Mouse (Mus musculus): ENCODE measurements at regions not wholly inside any gene's neighbourhood (a gene's known extent, or its start where the extent isn't known, plus 50 kb on each side); places are given as distances from the start of the nearest gene placed in this dataset.
A peak's percentile ranks its signal among the peaks of the same experiment; 100 is the strongest.

DNA sequence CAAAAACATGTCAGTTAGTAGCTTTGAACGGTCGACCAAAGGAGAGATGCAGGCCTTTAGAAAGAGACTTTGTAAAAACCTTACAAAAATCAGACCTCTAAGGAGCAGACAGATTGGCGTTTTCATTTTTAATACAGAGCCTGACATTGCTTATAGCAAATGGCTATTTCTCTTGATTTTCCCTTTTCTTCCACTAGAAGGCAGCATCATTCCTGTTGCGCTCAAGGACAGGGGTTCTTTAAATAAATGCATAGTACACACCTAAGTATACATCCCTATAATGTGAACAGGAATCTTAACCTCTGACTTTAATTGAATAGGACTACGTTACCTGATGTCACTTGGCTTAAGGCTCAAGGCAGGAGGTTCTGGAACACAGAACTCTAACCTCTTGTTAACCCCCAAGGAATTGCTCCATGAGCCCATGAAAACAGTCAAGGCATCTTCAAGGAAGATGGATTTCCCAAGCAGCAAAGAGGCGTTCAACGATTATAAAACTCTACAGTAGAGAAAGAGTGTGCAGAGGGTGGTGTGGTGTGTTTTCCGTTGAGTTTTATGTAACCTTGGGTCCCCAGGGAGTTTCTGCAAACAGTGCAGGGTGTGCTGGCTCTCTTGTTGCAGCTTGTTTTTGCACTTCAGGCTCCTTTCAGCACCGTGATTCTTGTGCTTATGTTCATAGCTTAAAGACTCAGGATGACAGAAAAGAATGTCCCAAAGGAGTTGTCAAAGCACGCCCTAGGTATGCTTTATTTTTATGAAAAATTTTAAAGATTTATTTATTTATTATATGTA lies 124.1 kb upstream of the Zfp648 start:
- DNase-seq (ENCODE audit: low spot score in 2 of 2): no peak

DNA sequence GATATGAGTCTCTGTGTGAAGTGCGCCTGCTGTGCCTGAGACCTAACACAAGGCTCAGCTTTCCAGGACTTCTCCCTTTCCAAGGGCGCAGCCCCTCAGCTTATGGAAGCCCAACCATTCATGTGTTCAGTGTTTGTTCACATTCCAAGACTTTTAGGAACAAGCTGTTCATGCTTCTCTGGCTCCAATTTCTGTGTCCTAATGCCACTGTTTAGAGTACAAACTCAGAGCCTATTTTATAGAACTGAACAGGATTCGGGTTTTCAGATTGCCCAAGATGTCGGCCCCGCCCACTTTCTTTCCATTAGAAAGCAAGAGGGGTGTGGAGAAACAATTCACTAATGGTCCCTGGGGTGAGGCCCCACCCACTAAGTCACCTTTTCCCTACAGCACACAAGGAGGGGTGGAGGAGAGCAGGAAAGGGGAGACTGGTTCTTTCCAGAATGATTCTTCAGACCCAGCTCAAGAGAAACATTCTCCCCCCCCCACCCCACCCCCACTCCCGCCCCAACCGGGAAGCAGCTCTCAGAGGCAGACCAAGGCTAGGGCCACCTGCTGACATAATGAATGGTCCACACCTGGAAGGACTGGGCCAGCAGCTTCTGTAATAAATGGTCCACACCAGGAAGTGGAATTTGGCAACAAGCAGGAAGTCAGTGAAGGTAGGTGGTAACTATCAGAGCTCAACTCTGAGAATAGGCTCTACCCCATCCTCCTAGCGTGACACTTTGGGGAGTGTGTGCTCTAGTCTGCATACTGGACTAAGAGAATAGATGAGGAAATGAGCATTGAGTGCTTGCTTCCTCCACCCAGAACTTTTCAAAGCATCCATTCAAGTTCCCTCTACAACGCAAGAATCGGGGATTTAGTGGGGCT lies 120.2 kb upstream of the Zfp648 start:
- DNase-seq (ENCODE audit: low spot score in 2 of 2): no peak

GRCm38 (mm10) chr1:154086145-154086544 lies 114.8 kb upstream of the Zfp648 start:
- DNase-seq (ENCODE audit: low spot score in 2 of 2): no peak

GRCm38 (mm10) chr1:154089815-154090214 lies 111.2 kb upstream of the Zfp648 start:
- DNase-seq (ENCODE audit: low spot score in 2 of 2): no peak

DNA sequence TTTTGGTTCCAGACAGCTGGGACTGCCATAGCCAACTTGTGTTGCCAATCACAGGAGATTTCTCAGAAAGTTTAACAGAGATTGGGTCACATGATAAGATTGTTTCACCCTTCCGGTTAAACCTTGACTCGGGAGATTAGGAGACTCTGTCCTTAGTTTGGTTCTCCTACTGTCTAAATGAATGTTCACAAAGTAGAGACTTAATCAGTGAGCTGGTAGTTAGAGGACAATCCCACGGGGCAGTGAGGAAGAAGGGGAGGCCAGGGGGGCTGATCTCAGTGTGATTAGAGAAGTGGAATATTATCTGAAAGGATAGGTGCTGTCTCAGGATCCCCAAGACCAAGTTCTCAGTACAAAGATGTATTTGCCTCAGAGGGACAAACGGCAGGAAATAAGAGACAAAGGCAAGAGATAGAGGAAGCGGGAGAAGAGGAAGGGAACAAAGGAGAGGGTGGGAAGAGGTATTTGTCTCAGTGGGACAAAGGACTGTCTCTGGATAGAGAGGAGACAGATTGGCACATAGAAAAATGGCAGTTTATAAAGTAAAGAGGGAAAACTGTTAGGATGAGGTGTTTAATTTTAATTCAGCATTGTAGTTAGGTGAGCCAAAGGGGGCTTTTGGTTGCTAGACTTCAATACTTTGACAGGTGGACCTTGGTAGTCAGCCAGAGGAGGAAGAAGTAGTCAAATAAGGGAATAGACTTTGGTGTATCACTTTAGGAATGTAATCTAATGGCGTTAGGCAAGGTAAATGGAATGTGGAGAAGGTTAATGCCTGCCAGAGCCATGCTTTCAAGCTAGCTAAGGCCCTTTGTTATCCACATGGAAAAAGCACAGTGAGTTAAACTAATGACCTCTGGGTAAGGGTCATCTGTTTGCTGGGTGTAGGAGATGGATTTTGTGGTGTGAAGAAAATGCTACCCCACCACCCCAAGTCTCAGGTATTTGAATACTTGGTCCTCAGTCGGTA lies 110.2 kb upstream of the Zfp648 start:
- no peak for DNase-seq (ENCODE audit: low spot score in 2 of 2)

- DNase-seq (ENCODE audit: low spot score in 2 of 2): no peak
Observed at GRCm38 (mm10) chr1:154093549-154093948, 107.4 kb upstream of the Zfp648 start.

DNA sequence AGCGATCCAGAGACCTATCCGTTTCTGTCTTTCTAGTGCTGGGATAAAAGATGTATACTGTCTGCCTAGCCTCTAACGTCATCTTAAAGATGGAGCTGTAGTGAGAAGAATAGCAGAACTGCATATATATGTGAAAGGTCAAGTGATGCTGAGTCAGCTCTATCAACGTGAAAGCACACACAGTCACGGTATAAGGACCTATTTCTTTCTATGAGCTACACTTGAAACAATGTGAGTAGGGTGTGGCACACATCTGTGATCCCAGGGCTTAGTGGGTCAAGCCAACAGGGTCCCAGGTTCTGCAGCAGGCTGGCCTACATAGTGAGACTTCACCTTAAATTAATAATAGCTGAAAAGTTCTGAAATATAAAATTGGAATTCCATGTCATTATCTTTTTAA lies 106.6 kb upstream of the Zfp648 start:
- no peak for DNase-seq (ENCODE audit: low spot score in 2 of 2)

- no peak for DNase-seq (ENCODE audit: low spot score in 2 of 2)
Observed at GRCm38 (mm10) chr1:154096113-154096512, 104.9 kb upstream of the Zfp648 start.

DNA sequence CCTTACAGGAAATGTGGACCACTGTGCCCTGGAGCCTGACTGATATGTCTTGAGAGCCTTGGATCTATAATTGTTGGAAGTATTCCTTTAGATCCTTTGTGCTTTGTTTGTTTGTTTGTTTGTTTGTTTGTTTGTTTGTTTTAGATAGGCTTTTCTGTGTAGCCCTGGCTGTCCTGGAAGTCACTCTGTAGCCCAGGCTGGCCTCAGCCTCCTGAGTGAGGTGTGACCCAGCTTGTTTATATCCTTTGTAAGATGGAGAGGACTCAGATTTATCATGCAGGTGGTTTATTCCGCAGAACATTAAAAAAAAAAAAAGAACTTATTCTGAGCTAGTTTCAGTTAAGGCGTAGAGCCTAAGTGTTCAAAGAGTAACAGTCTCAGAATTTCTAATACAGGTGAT lies 104.1 kb upstream of the Zfp648 start:
- DNase-seq (ENCODE audit: low spot score in 2 of 2): no peak

DNA sequence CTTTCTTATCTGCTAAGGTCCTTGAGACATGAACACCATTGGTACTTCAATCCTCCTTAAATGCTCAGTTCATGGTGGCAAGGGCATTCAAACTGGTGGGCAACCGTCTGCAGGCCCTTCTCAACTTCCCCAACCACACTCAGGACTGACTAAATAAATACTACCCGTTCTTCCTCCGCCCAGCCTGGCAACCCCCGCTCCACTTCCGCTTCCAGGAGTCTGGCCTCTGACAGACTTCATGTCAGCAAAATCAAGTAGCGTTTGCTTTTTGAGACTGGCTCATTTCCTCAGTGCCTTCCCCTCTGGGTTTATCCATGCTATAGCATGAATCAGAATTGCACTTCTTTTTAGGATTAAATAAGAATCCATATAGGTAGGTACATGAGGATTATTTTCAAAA lies 103.3 kb upstream of the Zfp648 start:
- peak; percentile 65 to 66 for DNase-seq (ENCODE audit: low spot score in 2 of 2)

- DNase-seq (ENCODE audit: low spot score in 2 of 2): no peak
Observed at GRCm38 (mm10) chr1:154100556-154100955, 100.4 kb upstream of the Zfp648 start.

GRCm38 (mm10) chr1:154101433-154101832 lies 99.6 kb upstream of the Zfp648 start:
- DNase-seq (ENCODE audit: low spot score in 2 of 2): peak in 1 of 2 experiments; percentile 36

DNA sequence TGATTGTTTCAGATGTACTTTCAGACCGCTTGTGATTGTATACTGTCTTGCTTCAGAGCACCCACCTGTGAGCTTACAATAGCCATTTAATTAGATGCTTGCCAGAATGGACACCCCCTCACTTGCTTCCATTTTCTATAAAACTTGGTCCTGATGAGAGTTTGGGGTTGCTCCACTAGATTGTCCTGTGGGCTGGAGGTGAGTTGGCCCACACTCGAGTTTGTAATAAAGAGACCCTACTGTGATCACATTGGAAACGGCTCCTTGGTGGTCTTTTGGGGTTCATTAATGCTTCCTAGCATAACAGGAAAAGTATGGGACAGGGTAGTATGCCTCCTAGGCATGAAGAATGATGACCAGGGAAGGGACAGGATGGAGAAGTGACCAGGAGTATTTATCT lies 98.8 kb upstream of the Zfp648 start:
- DNase-seq (ENCODE audit: low spot score in 2 of 2): no peak

DNA sequence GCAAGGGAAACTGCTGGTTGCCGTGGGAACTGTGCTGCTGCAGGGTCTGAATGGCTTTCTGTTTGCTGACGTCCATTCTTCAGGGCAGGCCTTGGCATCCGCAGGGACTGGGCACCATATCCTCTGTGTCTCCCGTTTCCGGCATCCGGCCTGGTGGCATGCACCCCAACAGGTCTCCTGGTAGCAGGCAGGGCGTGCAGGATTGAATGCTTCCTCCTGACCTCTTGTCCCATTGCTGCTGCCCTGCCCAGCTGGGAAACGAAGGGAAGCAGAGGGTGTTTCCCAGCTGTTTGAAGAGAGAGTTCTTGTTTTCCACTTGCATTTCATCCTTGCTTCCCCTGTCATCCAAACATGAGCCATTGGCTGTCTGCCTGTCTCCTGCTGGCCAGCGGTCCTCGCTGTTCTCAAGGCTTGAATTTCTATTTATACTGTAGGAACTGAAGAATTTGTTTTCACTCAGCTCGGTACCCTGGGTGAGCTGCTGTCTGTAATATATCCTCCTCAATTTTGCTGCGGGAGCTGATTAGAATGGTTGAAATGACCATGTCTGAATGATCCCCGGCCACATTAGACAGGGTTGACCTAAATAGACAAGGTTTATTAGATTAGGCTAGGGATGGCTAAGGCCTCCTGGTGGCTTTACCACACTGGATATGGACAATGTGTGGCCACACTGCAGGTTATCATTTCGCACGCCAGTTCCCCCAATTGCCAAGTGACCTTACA lies 98.0 kb upstream of the Zfp648 start:
- peak; percentile 91 to 93 for DNase-seq (ENCODE audit: low spot score in 2 of 2)

GRCm38 (mm10) chr1:154103597-154103923 lies 97.4 kb upstream of the Zfp648 start:
- no peak for DNase-seq (ENCODE audit: low spot score in 2 of 2)

- no peak for DNase-seq (ENCODE audit: low spot score in 2 of 2)
Observed at GRCm38 (mm10) chr1:154104006-154104600, 96.9 kb upstream of the Zfp648 start.

DNA sequence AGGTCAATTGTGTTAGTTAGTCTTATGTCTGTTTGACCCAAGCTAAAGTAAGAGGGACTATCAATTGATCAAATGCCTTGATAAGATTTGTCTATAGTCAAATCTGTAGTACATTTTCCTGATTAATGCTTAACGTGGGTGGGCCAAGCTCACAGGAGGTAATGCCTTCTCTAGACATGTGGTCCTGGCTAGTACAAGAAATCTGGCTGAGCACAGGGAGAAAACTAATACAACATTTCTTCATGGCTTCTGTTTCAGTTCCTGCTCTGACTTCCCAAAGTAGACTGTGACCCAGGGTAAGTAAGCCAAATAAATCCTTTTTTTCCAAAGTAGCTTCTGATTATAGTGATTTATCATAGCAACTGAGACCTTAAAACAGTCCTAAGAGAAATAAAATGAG lies 96.2 kb upstream of the Zfp648 start:
- DNase-seq (ENCODE audit: low spot score in 2 of 2): no peak

- DNase-seq (ENCODE audit: low spot score in 2 of 2): no peak
Observed at GRCm38 (mm10) chr1:154112500-154112899, 88.5 kb upstream of the Zfp648 start.

- no peak for DNase-seq (ENCODE audit: low spot score in 2 of 2)
Observed at GRCm38 (mm10) chr1:154113291-154114050, 87.5 kb upstream of the Zfp648 start.

- no peak for DNase-seq (ENCODE audit: low spot score in 2 of 2)
Observed at GRCm38 (mm10) chr1:154116188-154116710, 84.7 kb upstream of the Zfp648 start.

All from right cerebral cortex, postnatal 10 days (tissue).